Mouse (Mus musculus): ENCODE data around the gene Cacfd1. TPM values are rescaled to one million over a fixed set of nuclear protein-coding genes. Genes with fewer than 3 reads are reported as not detected.

The Cacfd1 gene
- polyA plus RNA-seq, 1 experiment from 2014 or later: 115 TPM

DNA sequence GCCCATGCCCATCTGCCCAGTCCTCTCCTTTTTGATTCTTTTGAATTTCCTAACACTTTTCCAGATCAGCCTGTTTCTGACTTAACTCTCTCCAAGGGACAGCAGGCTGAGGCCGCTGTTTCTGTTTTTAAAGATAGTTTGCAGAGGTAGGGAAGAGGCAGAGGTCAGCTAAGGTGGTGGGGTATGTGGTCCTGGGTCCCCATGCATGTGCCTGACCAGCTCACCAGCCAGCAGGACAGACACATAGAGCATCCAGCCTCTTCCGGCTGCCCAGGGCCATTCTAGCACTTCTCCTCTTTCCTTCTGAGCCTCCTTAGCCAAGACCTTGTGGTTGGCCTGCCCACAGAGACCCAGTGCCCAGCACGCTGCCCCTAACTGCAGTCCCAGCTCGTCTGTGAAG lies 48.5 kb downstream of the Cacfd1 start:
- Histone ChIP-seq H3K9me3 (replicated peaks) (no peaks in the 10 kb centered on the region), H3K27ac (no peak overlapping the region), H3K9ac (no peak overlapping the region), H3K27me3 (no peaks in the 10 kb centered on the region), H3K4me1 (peaks cover 11% of the 10 kb centered on the region; the same call in 1 of the 2 replicates), H3K4me3 (no peak overlapping the region), H3K4me2 (no peak overlapping the region), H3K36me3 (ENCODE audit: poor library complexity, severe bottlenecking) (no peaks in the 10 kb centered on the region)
- WGBS: 65% methylated on average over 4 of the region's 4 CpGs
- ATAC-seq: no peak

DNA sequence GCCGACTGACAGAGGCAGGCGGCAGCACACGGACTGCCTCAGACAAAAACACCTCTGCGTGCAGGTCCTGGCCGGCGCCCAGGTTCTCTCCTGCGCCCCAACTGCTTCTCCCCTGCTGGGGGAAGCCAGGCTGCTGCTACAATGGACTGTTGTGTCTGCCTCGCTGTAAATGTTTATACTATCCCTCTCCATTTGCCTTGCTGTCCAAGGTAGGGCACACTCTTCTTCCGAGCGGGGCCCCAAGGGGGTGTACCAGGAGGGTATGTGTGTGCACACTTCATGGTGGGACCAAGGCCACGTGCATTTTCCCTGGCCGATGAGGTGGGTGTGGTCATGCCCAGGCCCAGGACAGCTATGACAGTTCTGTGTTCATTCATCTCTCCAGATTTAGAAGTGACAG lies 49.0 kb downstream of the Cacfd1 start:
- Histone ChIP-seq H3K9me3 (replicated peaks) (no peaks in the 10 kb centered on the region), H3K27ac (no peak overlapping the region), H3K36me3 (ENCODE audit: poor library complexity, severe bottlenecking) (no peaks in the 10 kb centered on the region), H3K4me3 (no peak overlapping the region), H3K27me3 (no peaks in the 10 kb centered on the region), H3K4me2 (no peak overlapping the region), H3K9ac (no peak overlapping the region), H3K4me1 (peaks cover 11% of the 10 kb centered on the region; the same call in 1 of the 2 replicates)
- WGBS: 63% methylated on average over 12 of the region's 12 CpGs
- no peak for ATAC-seq

DNA sequence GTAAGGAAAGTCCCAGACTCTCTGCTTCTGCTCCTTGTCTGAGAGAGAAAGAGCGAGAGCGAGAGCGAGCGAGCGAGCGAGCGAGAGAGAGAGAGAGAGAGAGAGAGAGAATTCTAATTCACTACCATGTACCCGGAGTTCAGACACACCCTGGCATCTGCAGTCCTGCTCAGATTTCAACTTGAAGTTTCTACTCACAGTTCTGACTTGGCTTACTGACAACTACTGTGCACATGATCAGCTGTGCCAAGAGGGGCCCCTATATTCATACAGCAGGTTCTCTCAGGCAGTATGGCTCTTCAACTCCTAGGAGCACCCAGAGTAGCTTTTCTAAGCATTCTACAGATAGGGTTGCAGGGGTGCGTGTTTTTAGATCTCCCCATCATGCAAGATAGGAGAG lies 49.5 kb downstream of the Cacfd1 start:
- Histone ChIP-seq H3K27me3 (no peaks in the 10 kb centered on the region), H3K9ac (no peak overlapping the region), H3K9me3 (replicated peaks) (no peaks in the 10 kb centered on the region), H3K4me2 (no peak overlapping the region), H3K36me3 (ENCODE audit: poor library complexity, severe bottlenecking) (no peaks in the 10 kb centered on the region), H3K4me1 (peaks cover 11% of the 10 kb centered on the region; the same call in 1 of the 2 replicates), H3K27ac (no peak overlapping the region), H3K4me3 (no peak overlapping the region)
- ATAC-seq: no peak
- 86% methylated on average over 9 of the region's 9 CpGs for WGBS

DNA sequence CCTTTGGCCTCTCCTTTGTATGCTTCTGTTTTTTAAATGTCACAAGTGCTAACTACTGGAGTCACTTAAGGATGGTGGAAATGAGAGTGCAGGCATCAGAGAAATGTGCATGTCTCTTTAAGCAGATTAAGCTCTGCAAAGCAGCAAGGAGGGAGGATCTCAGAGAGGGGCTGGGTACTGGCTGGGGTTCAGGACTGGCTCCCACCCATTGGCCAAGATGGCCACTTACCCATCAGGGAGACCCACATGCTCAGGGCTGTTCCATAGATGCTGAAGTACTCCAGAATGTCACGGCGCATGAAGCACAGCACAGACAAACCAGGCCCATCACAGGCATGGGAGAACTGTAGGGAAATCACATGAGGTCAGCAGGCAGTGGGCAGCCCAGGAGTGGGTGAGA lies 57.4 kb downstream of the Cacfd1 start:
- Histone ChIP-seq H3K27ac (no peak overlapping the region), H3K27me3 (no peaks in the 10 kb centered on the region), H3K4me3 (no peak overlapping the region), H3K4me1 (peaks cover 6% of the 10 kb centered on the region), H3K9ac (no peak overlapping the region), H3K9me3 (replicated peaks) (no peaks in the 10 kb centered on the region), H3K36me3 (ENCODE audit: poor library complexity, severe bottlenecking) (no peaks in the 10 kb centered on the region), H3K4me2 (no peak overlapping the region)
- no peak for ATAC-seq
- WGBS: 91% methylated on average over 2 of the region's 2 CpGs

DNA sequence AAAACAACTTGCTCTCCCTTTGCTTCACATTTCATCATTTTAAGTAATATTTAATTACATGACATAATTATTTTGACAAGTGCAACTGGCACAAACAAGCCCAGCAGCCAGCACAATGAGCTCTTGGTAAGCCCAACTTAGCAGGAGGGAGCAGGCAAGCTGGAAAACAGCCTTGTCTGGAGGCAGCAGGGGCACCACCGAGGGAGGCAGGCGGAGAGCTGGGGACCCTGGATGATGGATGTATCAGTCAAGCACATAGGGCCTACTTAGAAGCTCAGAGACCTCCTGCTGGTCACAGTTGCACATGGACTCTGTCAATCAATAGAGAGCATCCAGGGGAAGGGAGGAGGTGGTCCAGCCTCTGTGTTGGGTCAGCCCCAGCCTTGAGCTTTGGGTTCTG lies 58.3 kb downstream of the Cacfd1 start:
- H3K9ac ChIP-seq: no peak overlapping the region
- no peaks in the 10 kb centered on the region for H3K27me3 ChIP-seq
- H3K4me2 ChIP-seq: no peak overlapping the region
- no peaks in the 10 kb centered on the region for H3K36me3 ChIP-seq (ENCODE audit: poor library complexity, severe bottlenecking)
- 56% methylated on average over 2 of the region's 2 CpGs for WGBS
- H3K4me1 ChIP-seq: peaks cover 6% of the 10 kb centered on the region
- H3K9me3 ChIP-seq (replicated peaks): no peaks in the 10 kb centered on the region
- ATAC-seq: no peak
- no peak overlapping the region for H3K27ac ChIP-seq
- H3K4me3 ChIP-seq: no peak overlapping the region

DNA sequence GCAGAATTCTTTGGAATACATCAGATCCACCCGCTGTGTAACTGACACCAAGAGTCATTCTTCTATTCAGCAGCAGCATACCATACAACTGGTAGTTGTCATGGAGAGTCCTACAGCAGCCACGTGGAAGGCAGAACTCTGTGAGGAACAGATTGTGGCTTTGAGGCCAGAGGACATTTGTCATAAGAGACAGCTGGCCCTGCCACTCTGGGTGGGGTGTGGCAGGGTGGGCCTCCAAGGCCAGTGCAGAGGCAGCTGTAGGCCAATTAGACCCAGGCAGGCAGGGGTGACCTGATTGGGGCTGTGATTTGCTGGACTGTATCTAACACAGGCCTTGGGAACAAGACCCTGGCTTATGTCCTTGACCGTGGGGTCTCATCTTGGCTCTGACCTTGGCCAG lies 59.9 kb downstream of the Cacfd1 start:
- peaks cover 6% of the 10 kb centered on the region for H3K4me1 ChIP-seq
- H3K36me3 ChIP-seq (ENCODE audit: poor library complexity, severe bottlenecking): no peaks in the 10 kb centered on the region
- H3K4me2 ChIP-seq: no peak overlapping the region
- H3K9ac ChIP-seq: no peak overlapping the region
- ATAC-seq: no peak
- H3K4me3 ChIP-seq: no peak overlapping the region
- no peak overlapping the region for H3K27ac ChIP-seq
- H3K9me3 ChIP-seq (replicated peaks): no peaks in the 10 kb centered on the region
- H3K27me3 ChIP-seq: no peaks in the 10 kb centered on the region
- WGBS: 63% methylated on average over 3 of the region's 3 CpGs

DNA sequence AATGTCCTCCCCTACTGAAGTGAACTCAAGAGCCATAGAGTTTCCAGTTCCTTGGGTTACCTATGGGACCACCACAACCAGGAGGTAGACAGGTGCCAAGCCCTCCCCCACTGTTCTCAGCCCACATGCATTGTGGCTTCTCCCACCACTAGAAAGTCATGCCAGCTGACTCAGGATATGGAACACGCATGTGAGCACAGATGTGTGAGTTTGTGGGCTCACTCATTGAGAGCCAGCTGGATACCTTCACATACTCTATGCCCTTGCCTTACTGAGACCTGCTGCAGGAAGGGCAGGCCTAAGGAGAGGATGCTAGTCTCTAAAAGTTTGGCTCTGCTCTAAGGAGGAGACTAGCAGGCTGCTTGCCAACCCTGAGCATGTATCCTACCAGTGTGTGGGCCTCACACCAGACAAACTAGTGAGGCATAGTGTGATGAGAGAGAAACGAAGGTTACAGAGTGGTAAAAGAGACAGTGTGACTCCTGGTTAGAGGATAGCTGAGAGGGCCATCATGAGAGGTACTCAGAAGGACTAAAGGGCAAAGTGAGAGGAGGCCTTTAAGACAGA lies 60.6 kb downstream of the Cacfd1 start:
- H3K9ac ChIP-seq: no peak overlapping the region
- ATAC-seq: no peak
- H3K27ac ChIP-seq: no peak overlapping the region
- H3K27me3 ChIP-seq: no peaks in the 10 kb centered on the region
- peaks cover 6% of the 10 kb centered on the region for H3K4me1 ChIP-seq
- H3K4me2 ChIP-seq: no peak overlapping the region
- 82% methylated on average over 2 of the region's 2 CpGs for WGBS
- no peak overlapping the region for H3K4me3 ChIP-seq
- H3K36me3 ChIP-seq (ENCODE audit: poor library complexity, severe bottlenecking): no peaks in the 10 kb centered on the region
- H3K9me3 ChIP-seq (replicated peaks): no peaks in the 10 kb centered on the region

Other genes with a start within 250 kb of the Cacfd1 start
- not detected in 2 replicates for gene Abo, start 144.9 kb upstream of the Cacfd1 start, polyA plus RNA-seq (2015; fragmentation: Nextera tagmentation; extraction: Ambion mirVana)
- gene Surf6, start 107.0 kb upstream of the Cacfd1 start, polyA plus RNA-seq (2015; fragmentation: Nextera tagmentation; extraction: Ambion mirVana): 25.0 and 29.6 TPM in 2 replicates
- 168 and 187 TPM in 2 replicates for gene Med22, start 99.2 kb upstream of the Cacfd1 start, polyA plus RNA-seq (2015; fragmentation: Nextera tagmentation; extraction: Ambion mirVana)
- 620 and 639 TPM in 2 replicates for gene Rpl7a, start 99.2 kb upstream of the Cacfd1 start, polyA plus RNA-seq (2015; fragmentation: Nextera tagmentation; extraction: Ambion mirVana)
- gene Surf2, start 93.6 kb upstream of the Cacfd1 start, polyA plus RNA-seq (2015; fragmentation: Nextera tagmentation; extraction: Ambion mirVana): 53.5 and 60.7 TPM in 2 replicates
- 61.0 and 64.8 TPM in 2 replicates for gene Surf1, start 93.4 kb upstream of the Cacfd1 start, polyA plus RNA-seq (2015; fragmentation: Nextera tagmentation; extraction: Ambion mirVana)
- gene Surf4, start 76.0 kb upstream of the Cacfd1 start, polyA plus RNA-seq (2015; fragmentation: Nextera tagmentation; extraction: Ambion mirVana): 104 and 107 TPM in 2 replicates
- gene Stkld1, start 75.9 kb upstream of the Cacfd1 start, polyA plus RNA-seq (2015; fragmentation: Nextera tagmentation; extraction: Ambion mirVana): 0.33 TPM in 1 of 2 replicates, not detected in the other
- gene Rexo4, start 45.5 kb upstream of the Cacfd1 start, polyA plus RNA-seq (2015; fragmentation: Nextera tagmentation; extraction: Ambion mirVana): 39.5 and 40.3 TPM in 2 replicates
- 0.34 TPM in 1 of 2 replicates, not detected in the other for gene Adamts13, start 36.5 kb upstream of the Cacfd1 start, polyA plus RNA-seq (2015; fragmentation: Nextera tagmentation; extraction: Ambion mirVana)
- 2.0 and 2.6 TPM in 2 replicates for gene Slc2a6, start 18.1 kb downstream of the Cacfd1 start, polyA plus RNA-seq (2015; fragmentation: Nextera tagmentation; extraction: Ambion mirVana)
- not detected in 2 replicates for gene Mymk, start 62.3 kb downstream of the Cacfd1 start, polyA plus RNA-seq (2015; fragmentation: Nextera tagmentation; extraction: Ambion mirVana)
- gene Adamtsl2, start 69.5 kb downstream of the Cacfd1 start, polyA plus RNA-seq (2015; fragmentation: Nextera tagmentation; extraction: Ambion mirVana): 5.7 and 7.6 TPM in 2 replicates
- gene Fam163b, start 132.6 kb downstream of the Cacfd1 start, polyA plus RNA-seq (2015; fragmentation: Nextera tagmentation; extraction: Ambion mirVana): 0.76 and 1.7 TPM in 2 replicates
- not detected in 2 replicates for gene Dbh, start 155.3 kb downstream of the Cacfd1 start, polyA plus RNA-seq (2015; fragmentation: Nextera tagmentation; extraction: Ambion mirVana)
- 2.1 and 2.4 TPM in 2 replicates for gene Sardh, start 238.4 kb downstream of the Cacfd1 start, polyA plus RNA-seq (2015; fragmentation: Nextera tagmentation; extraction: Ambion mirVana)